Mouse (Mus musculus) forebrain, embryonic 12.5 days (tissue): ENCODE data around the gene Twf2. TPM values are rescaled to one million over a fixed set of nuclear protein-coding genes. Genes with fewer than 3 reads are reported as not detected.

ENCODE experiments used
- ATAC-seq: fragments of 200-750 bp; cut with Nextera tagmentation; 2 replicates; pipeline ENCODE4 v1.8.0; 2017; ENCODE audit warnings: moderate TSS enrichment; ENCODE audit not compliant: low FRiP score
- H3K27ac ChIP-seq: fragments of 300-500 bp; sonication (generic); 2 replicates; pipeline ENCODE4 v1.5.1; 2016; ENCODE audit warnings: mild to moderate bottlenecking
- H3K27me3 ChIP-seq: fragments of 300-500 bp; sonication (generic); 2 replicates; pipeline ENCODE4 v1.6.1; 2016; ENCODE audit warnings: mild to moderate bottlenecking
- H3K36me3 ChIP-seq: fragments of 300-500 bp; sonication (generic); replicated peaks from 2 replicates; pipeline ENCODE4 v1.6.1; 2016; ENCODE audit warnings: mild to moderate bottlenecking
- H3K4me1 ChIP-seq: fragments of 300-500 bp; sonication (generic); 2 replicates; pipeline ENCODE4 v1.6.1; 2016
- H3K4me2 ChIP-seq: fragments of 300-500 bp; sonication (generic); 2 replicates; pipeline ENCODE4 v1.6.1; 2016; ENCODE audit warnings: mild to moderate bottlenecking, moderate library complexity
- H3K4me3 ChIP-seq: fragments of 300-500 bp; sonication (generic); replicated peaks from 2 replicates; pipeline ENCODE4 v1.5.1; 2016; ENCODE audit warnings: mild to moderate bottlenecking
- H3K9ac ChIP-seq: fragments of 300-500 bp; sonication (generic); 2 replicates; pipeline ENCODE4 v1.6.1; 2016; ENCODE audit warnings: mild to moderate bottlenecking
- H3K9me3 ChIP-seq: fragments of 300-500 bp; sonication (generic); 2 replicates; pipeline ENCODE4 v1.6.1; 2016
- WGBS: fragments of 180-500 bp; shearing (Covaris S2); methylation state at CpG from one replicate; pipeline ENCODE4 v1.1.7; 2016; 5-methylcytosine and 5-hydroxymethylcytosine counted together
- polyA plus RNA-seq: library from polyadenylated mRNA; unstranded; fragments of >200 nt; fragmentation: Nextera tagmentation; extraction: Ambion mirVana; gene quantifications from 2 replicates; pipeline ENCODE4 v1.2.1, GENCODE M21; 2016

The Twf2 gene
- polyA plus RNA-seq, 1 experiment from 2014 or later: 59.3 TPM

- H3K27me3 ChIP-seq: 0 out of 2 replicates have a peak, but pooled peaks cover 5% of the 10 kb centered on the region
- no peaks in the 10 kb centered on the region for H3K9me3 ChIP-seq
- ATAC-seq: no peak
- H3K27ac ChIP-seq: no peak overlapping the region
- WGBS: 87% methylated on average over 7 of the region's 7 CpGs
- no peaks in the 10 kb centered on the region; the same call in 1 of the 2 replicates for H3K36me3 ChIP-seq
- H3K4me2 ChIP-seq: peak overlapping the region; percentile 69
- H3K4me3 ChIP-seq: peak overlapping the region; percentile 63; the same call in 1 of the 2 replicates
- H3K4me1 ChIP-seq: peaks cover 38% of the 10 kb centered on the region
- H3K9ac ChIP-seq: 0 out of 2 replicates have a peak overlapping the region, but pooled peaks have one; percentile 75
These were observed 1.3 kb downstream of the Twf2 start for GRCm38 (mm10) chr9:106203990-106204851.

GRCm38 (mm10) chr9:106205713-106206290 is 2.9 kb downstream of the Twf2 start:
- no peak overlapping the region for H3K27ac ChIP-seq
- H3K4me2 ChIP-seq: no peak overlapping the region
- no peak overlapping the region for H3K9ac ChIP-seq
- no peak for ATAC-seq
- H3K36me3 ChIP-seq: no peaks in the 10 kb centered on the region; the same call in 1 of the 2 replicates
- H3K4me3 ChIP-seq: no peak overlapping the region
- 80% methylated on average over 7 of the region's 7 CpGs for WGBS
- no peaks in the 10 kb centered on the region for H3K9me3 ChIP-seq
- peaks cover 32% of the 10 kb centered on the region for H3K4me1 ChIP-seq
- 0 out of 2 replicates have a peak, but pooled peaks cover 5% of the 10 kb centered on the region for H3K27me3 ChIP-seq

- Histone ChIP-seq H3K27ac (no peak overlapping the region), H3K9ac (no peak overlapping the region), H3K36me3 (no peaks in the 10 kb centered on the region; the same call in 1 of the 2 replicates), H3K27me3 (0 out of 2 replicates have a peak, but pooled peaks cover 4% of the 10 kb centered on the region), H3K4me2 (no peak overlapping the region), H3K4me3 (no peak overlapping the region), H3K9me3 (no peaks in the 10 kb centered on the region), H3K4me1 (peaks cover 39% of the 10 kb centered on the region)
- no peak for ATAC-seq
- 90% methylated on average over 2 of the region's 2 CpGs for WGBS
These were observed 3.6 kb downstream of the Twf2 start for GRCm38 (mm10) chr9:106206515-106206914.

- no peak overlapping the region for H3K4me2 ChIP-seq
- ATAC-seq: no peak
- no peak overlapping the region for H3K4me3 ChIP-seq
- no peak overlapping the region for H3K27ac ChIP-seq
- 83% methylated on average over 5 of the region's 5 CpGs for WGBS
- peak overlapping the region; percentile 25; the same call in 1 of the 2 replicates for H3K9ac ChIP-seq
- no peaks in the 10 kb centered on the region for H3K9me3 ChIP-seq
- H3K36me3 ChIP-seq: peaks cover 7% of the 10 kb centered on the region
- H3K27me3 ChIP-seq: no peaks in the 10 kb centered on the region
- peaks cover 43% of the 10 kb centered on the region for H3K4me1 ChIP-seq
These were observed 5.3 kb downstream of the Twf2 start for GRCm38 (mm10) chr9:106208181-106208580.

GRCm38 (mm10) chr9:106209954-106210353 is 7.0 kb downstream of the Twf2 start:
- ATAC-seq: no peak
- no peak overlapping the region for H3K4me3 ChIP-seq
- H3K4me1 ChIP-seq: peaks cover 26% of the 10 kb centered on the region
- peaks cover 23% of the 10 kb centered on the region for H3K36me3 ChIP-seq
- no peaks in the 10 kb centered on the region for H3K27me3 ChIP-seq
- H3K4me2 ChIP-seq: no peak overlapping the region
- no peaks in the 10 kb centered on the region for H3K9me3 ChIP-seq
- whole genome bisulfite sequencing: 95% methylated on average over 4 of the region's 4 CpGs
- H3K9ac ChIP-seq: no peak overlapping the region
- no peak overlapping the region for H3K27ac ChIP-seq

GRCm38 (mm10) chr9:106210853-106211609 is 8.1 kb downstream of the Twf2 start:
- Histone ChIP-seq H3K4me3 (peak overlapping the region; percentile 31), H3K9ac (peak overlapping the region; percentile 17; the same call in 1 of the 2 replicates), H3K36me3 (peaks cover 25% of the 10 kb centered on the region), H3K4me1 (peaks cover 20% of the 10 kb centered on the region), H3K27ac (peak overlapping the region; percentile 74), H3K4me2 (peak overlapping the region; percentile 57), H3K9me3 (no peaks in the 10 kb centered on the region), H3K27me3 (no peaks in the 10 kb centered on the region)
- WGBS: 25% methylated on average over 9 of the region's 9 CpGs
- ATAC-seq: 0 out of 2 replicates have a peak, but pooled peaks have one; percentile 15

- H3K4me3 ChIP-seq: peak overlapping the region; percentile 31
- H3K4me1 ChIP-seq: peaks cover 15% of the 10 kb centered on the region
- no peaks in the 10 kb centered on the region for H3K27me3 ChIP-seq
- peak overlapping the region; percentile 57 for H3K4me2 ChIP-seq
- peak overlapping the region; percentile 74 for H3K27ac ChIP-seq
- peaks cover 25% of the 10 kb centered on the region for H3K36me3 ChIP-seq
- 16% methylated on average over 37 of the region's 37 CpGs for WGBS
- H3K9ac ChIP-seq: peak overlapping the region; percentile 60
- no peaks in the 10 kb centered on the region for H3K9me3 ChIP-seq
- peak; percentile 83 for ATAC-seq
These were observed 9.0 kb downstream of the Twf2 start for GRCm38 (mm10) chr9:106211680-106212593.

GRCm38 (mm10) chr9:106212594-106212981 is 9.7 kb downstream of the Twf2 start:
- Histone ChIP-seq H3K4me1 (peaks cover 15% of the 10 kb centered on the region), H3K4me3 (no peak overlapping the region), H3K9me3 (no peaks in the 10 kb centered on the region), H3K36me3 (peaks cover 25% of the 10 kb centered on the region), H3K27ac (no peak overlapping the region), H3K4me2 (no peak overlapping the region), H3K27me3 (no peaks in the 10 kb centered on the region), H3K9ac (no peak overlapping the region)
- no peak for ATAC-seq
- WGBS: 93% methylated on average over 12 of the region's 12 CpGs

- Histone ChIP-seq H3K9me3 (no peaks in the 10 kb centered on the region), H3K9ac (no peak overlapping the region), H3K4me1 (peaks cover 15% of the 10 kb centered on the region), H3K36me3 (peaks cover 25% of the 10 kb centered on the region), H3K4me2 (no peak overlapping the region), H3K4me3 (no peak overlapping the region), H3K27ac (no peak overlapping the region), H3K27me3 (no peaks in the 10 kb centered on the region)
- no peak for ATAC-seq
- 84% methylated on average over 6 of the region's 6 CpGs for WGBS
These were observed 12.6 kb downstream of the Twf2 start for GRCm38 (mm10) chr9:106215341-106216125.

GRCm38 (mm10) chr9:106216971-106217370 is 14.1 kb downstream of the Twf2 start:
- no peak overlapping the region for H3K4me3 ChIP-seq
- H3K9ac ChIP-seq: no peak overlapping the region
- H3K9me3 ChIP-seq: no peaks in the 10 kb centered on the region
- no peak for ATAC-seq
- H3K4me2 ChIP-seq: no peak overlapping the region
- H3K36me3 ChIP-seq: peaks cover 25% of the 10 kb centered on the region
- 89% methylated on average over 7 of the region's 7 CpGs for WGBS
- peaks cover 4% of the 10 kb centered on the region for H3K4me1 ChIP-seq
- no peaks in the 10 kb centered on the region for H3K27me3 ChIP-seq
- H3K27ac ChIP-seq: no peak overlapping the region
